Mouse (Mus musculus) embryonic facial prominence, embryonic 15.5 days (tissue): ENCODE measurements at regions not wholly inside any gene's neighbourhood (a gene's known extent, or its start where the extent isn't known, plus 50 kb on each side); places are given as distances from the start of the nearest gene placed in this dataset.

Experiments used
- ATAC-seq: fragments of 200-750 bp; cut with Nextera tagmentation; 2 replicates; pipeline ENCODE4 v1.8.0; 2017; ENCODE audit warnings: low read depth, moderate TSS enrichment; ENCODE audit not compliant: insufficient number of reproducible peaks, low FRiP score, low TSS enrichment
- H3K27ac ChIP-seq: fragments of 300-500 bp; sonication (generic); replicated peaks from 2 replicates; pipeline ENCODE4 v1.5.1; 2015; ENCODE audit warnings: mild to moderate bottlenecking, inconsistent platforms
- H3K27me3 ChIP-seq: fragments of 300-500 bp; sonication (generic); 2 replicates; pipeline ENCODE4 v1.6.1; 2015; ENCODE audit warnings: inconsistent platforms
- H3K36me3 ChIP-seq: fragments of 300-500 bp; sonication (generic); 2 replicates; pipeline ENCODE4 v1.6.1; 2015; ENCODE audit warnings: mild to moderate bottlenecking, inconsistent platforms
- H3K4me1 ChIP-seq: fragments of 300-500 bp; sonication (generic); 2 replicates; pipeline ENCODE4 v1.6.1; 2015; ENCODE audit warnings: inconsistent platforms
- H3K4me2 ChIP-seq: fragments of 300-500 bp; sonication (generic); replicated peaks from 2 replicates; pipeline ENCODE4 v1.6.1; 2015; ENCODE audit warnings: mild to moderate bottlenecking, inconsistent platforms
- H3K4me3 ChIP-seq: fragments of 300-500 bp; sonication (generic); replicated peaks from 2 replicates; pipeline ENCODE4 v1.5.1; 2015; ENCODE audit warnings: mild to moderate bottlenecking, inconsistent platforms
- H3K9ac ChIP-seq: fragments of 300-500 bp; sonication (generic); 2 replicates; pipeline ENCODE4 v1.6.1; 2015; ENCODE audit warnings: inconsistent platforms
- H3K9me3 ChIP-seq: fragments of 300-500 bp; sonication (generic); replicated peaks from 2 replicates; pipeline ENCODE4 v1.6.1; 2016; ENCODE audit warnings: inconsistent platforms
- WGBS: fragments of 180-500 bp; shearing (Covaris S2); methylation state at CpG from one replicate; pipeline ENCODE4 v1.1.7; 2015; 5-methylcytosine and 5-hydroxymethylcytosine counted together

GRCm38 (mm10) chr9:86961663-86962062 lies 53.7 kb upstream of the Ripply2 start:
- Histone ChIP-seq H3K9ac (no peak overlapping the region), H3K4me3 (no peak overlapping the region), H3K9me3 (no peaks in the 10 kb centered on the region), H3K4me1 (no peaks in the 10 kb centered on the region), H3K27me3 (no peaks in the 10 kb centered on the region), H3K4me2 (no peak overlapping the region), H3K27ac (no peak overlapping the region), H3K36me3 (no peaks in the 10 kb centered on the region)
- no peak for ATAC-seq
- 45% methylated on average over 3 of the region's 3 CpGs for WGBS

DNA sequence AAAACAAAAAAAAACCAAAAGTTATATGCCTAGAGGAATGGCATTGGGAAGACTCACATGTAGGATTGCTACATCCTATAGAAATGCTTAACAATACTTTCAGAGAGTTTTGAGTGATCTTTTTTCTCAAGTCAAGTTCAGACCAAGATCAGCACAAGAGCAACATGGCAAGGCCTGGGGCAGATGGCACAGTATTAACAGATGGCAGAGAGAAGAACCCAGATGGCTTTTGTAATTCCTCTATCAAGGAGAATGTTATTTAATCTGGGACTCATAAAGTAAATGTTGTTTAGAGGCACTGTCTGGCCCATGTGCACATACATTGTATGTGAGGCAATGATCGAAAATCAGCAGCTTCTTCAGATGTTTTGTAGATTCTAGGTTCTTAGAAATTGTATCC lies 58.3 kb upstream of the Ripply2 start:
- 81% methylated on average over 1 of the region's 1 CpGs for WGBS

DNA sequence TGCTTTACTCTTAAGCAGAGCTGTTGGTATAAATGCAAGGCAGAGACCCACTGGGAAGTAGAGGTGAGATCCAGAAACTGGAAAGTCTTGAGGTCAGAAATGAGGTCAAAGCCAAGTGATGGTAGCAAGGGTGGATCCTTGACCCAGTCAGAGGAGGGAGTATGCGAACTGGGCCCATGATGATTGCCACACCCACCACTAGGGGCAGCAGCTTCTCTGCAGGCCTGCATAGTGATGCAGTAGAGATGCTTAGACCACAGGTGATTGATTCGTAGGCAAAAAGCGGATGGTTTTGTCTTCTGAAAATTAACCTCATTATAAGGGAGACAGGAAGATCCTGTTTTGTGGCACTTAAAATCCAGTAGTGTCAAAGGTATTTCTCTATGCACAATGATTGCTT lies 59.6 kb upstream of the Ripply2 start:
- Histone ChIP-seq H3K27ac (no peak overlapping the region), H3K4me1 (peaks cover 9% of the 10 kb centered on the region; the same call in 1 of the 2 replicates), H3K27me3 (no peaks in the 10 kb centered on the region), H3K4me3 (no peak overlapping the region), H3K9ac (no peak overlapping the region), H3K9me3 (no peaks in the 10 kb centered on the region), H3K4me2 (no peak overlapping the region), H3K36me3 (no peaks in the 10 kb centered on the region)
- 78% methylated on average over 3 of the region's 3 CpGs for WGBS
- no peak for ATAC-seq

More for the DNA sequence above, 58.3 kb upstream of the Ripply2 start:
- ATAC-seq: no peak
- Histone ChIP-seq H3K27ac (no peak overlapping the region), H3K4me3 (no peak overlapping the region), H3K9me3 (no peaks in the 10 kb centered on the region), H3K36me3 (no peaks in the 10 kb centered on the region), H3K9ac (no peak overlapping the region), H3K4me2 (no peak overlapping the region), H3K27me3 (no peaks in the 10 kb centered on the region), H3K4me1 (peaks cover 9% of the 10 kb centered on the region; the same call in 1 of the 2 replicates)

DNA sequence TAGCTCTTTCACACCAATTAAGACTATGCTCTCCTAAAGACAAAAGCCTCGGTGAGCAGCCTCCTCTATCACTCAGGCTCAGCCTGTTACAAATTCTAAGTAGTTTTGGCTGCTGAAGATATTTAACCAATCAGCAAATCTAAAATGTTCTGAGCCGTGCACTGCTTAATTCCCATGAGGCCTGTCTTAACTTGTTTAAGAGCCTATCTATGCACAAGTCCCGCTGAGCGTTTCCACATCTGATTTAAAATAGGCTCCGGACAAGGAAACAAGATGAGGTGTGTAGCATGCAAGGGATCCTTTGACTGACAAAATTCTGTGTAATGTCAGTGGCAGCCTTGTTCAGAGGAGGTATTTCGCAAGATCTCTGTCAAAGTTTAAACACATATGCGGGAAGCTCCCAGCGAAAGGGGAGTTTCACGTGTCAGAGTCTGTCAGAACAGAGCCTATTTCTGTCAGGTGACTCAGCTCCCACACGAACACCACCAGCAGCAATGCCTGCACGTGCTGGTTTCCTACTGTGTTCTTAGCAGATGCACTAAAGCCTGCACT lies 63.3 kb upstream of the Ripply2 start:
- no peak overlapping the region for H3K4me3 ChIP-seq
- peaks cover 9% of the 10 kb centered on the region; the same call in 1 of the 2 replicates for H3K4me1 ChIP-seq
- ATAC-seq: peak; percentile 57; the same call in 1 of the 2 replicates
- no peaks in the 10 kb centered on the region for H3K9me3 ChIP-seq
- no peak overlapping the region for H3K4me2 ChIP-seq
- H3K27ac ChIP-seq: peak overlapping the region; percentile 4; the same call in 1 of the 2 replicates
- no peaks in the 10 kb centered on the region for H3K36me3 ChIP-seq
- 32% methylated on average over 11 of the region's 11 CpGs for WGBS
- no peak overlapping the region for H3K9ac ChIP-seq
- H3K27me3 ChIP-seq: no peaks in the 10 kb centered on the region

DNA sequence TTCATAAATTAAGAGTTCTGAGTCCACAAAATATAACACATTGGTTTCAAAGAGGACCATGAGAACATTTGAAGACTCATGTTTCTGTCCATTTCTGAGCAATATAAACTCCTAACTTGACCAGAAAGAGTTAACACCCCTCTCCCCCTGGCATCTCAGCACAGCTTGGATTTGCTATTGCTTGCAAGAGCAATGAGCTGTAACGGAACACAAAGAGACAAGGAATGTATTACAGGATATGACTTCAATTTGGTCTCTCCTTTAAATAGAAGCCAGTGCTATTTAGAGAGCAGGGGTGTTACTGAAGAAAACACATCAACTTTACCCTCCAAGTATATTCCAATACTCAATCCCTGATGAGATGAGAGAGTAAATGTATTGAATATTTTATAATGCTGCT lies 65.5 kb upstream of the Ripply2 start:
- Histone ChIP-seq H3K9me3 (no peaks in the 10 kb centered on the region), H3K9ac (no peak overlapping the region), H3K4me1 (peaks cover 9% of the 10 kb centered on the region; the same call in 1 of the 2 replicates), H3K27ac (no peak overlapping the region), H3K36me3 (no peaks in the 10 kb centered on the region), H3K27me3 (no peaks in the 10 kb centered on the region), H3K4me2 (no peak overlapping the region), H3K4me3 (no peak overlapping the region)
- WGBS: 19% methylated on average over 1 of the region's 1 CpGs
- no peak for ATAC-seq

DNA sequence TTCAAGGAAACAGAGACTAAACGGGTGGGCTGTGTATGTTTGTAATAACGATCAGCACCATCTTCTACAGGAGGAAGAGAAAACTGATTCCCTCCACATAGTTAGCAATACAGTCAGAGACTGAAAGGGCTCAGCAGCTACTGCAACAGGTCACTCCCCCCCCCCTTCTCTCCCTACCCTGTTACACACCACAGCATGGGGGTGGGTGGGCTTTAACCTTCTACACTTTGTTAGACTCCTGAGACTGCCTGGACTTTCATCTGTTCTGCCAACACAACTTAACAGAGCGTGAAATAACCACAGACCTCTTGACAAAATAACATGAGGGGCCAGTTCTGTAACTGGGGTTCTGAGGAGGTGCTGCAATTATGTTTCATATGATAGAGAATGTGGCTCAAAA lies 50.7 kb upstream of the Snap91 start:
- H3K4me3 ChIP-seq: no peak overlapping the region
- no peak overlapping the region for H3K9ac ChIP-seq
- no peak overlapping the region for H3K27ac ChIP-seq
- H3K27me3 ChIP-seq: no peaks in the 10 kb centered on the region
- H3K9me3 ChIP-seq: no peaks in the 10 kb centered on the region
- no peaks in the 10 kb centered on the region for H3K36me3 ChIP-seq
- H3K4me1 ChIP-seq: no peaks in the 10 kb centered on the region
- WGBS: 50% methylated on average over 3 of the region's 3 CpGs
- H3K4me2 ChIP-seq: no peak overlapping the region
- no peak for ATAC-seq
